Mouse (Mus musculus): ENCODE measurements around the gene Mrtfa. TPM values are rescaled to one million over a fixed set of nuclear protein-coding genes. Genes with fewer than 3 reads are reported as not detected.

Mrtfa gene
- polyA plus RNA-seq, 1 experiment from 2014 or later, result 34.0 TPM

GRCm38 (mm10) chr15:81175633-81176032 is 14.9 kb downstream of the Mrtfa start:
- Histone ChIP-seq H3K9me3 (ENCODE audit: control insufficient read depth, low read length) (no peaks in the 10 kb centered on the region), H3K4me2 (ENCODE audit: low read length) (no peak overlapping the region), H3K27ac (replicated peaks; ENCODE audit: low read depth, low read length) (no peak overlapping the region), H3K4me3 (replicated peaks; ENCODE audit: low read depth, low read length) (no peak overlapping the region), H3K9ac (replicated peaks; ENCODE audit: low read length) (no peak overlapping the region), H3K27me3 (ENCODE audit: control insufficient read depth, insufficient read depth, low read length) (no peaks in the 10 kb centered on the region), H3K36me3 (ENCODE audit: control insufficient read depth, insufficient read depth, low read length) (no peaks in the 10 kb centered on the region), H3K4me1 (ENCODE audit: control insufficient read depth, insufficient read depth, low read length) (0 out of 2 replicates have a peak, but pooled peaks cover 3% of the 10 kb centered on the region)
- 97% methylated on average over 3 of the region's 3 CpGs for WGBS
- ATAC-seq (ENCODE audit: low FRiP score, low TSS enrichment), result no peak
- DNase-seq, result no peak

DNA sequence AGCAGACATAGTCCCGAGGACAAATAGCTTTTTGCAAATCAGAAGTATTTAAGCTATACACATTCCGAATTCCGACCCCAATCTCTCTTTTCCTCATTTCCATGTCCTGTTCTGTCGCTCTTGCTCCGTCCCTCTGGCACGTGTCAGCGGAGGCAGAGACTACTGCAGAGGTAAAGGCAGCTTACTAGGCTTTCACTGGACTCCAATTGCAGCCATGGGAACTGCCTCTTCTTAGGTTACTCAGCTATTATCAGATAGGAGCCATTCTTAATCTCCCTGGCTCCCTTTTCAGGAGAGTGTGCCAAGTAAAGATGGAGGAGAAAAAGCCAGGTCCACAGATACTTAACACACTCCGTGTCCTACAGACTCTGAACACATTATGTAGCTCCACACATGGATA is 18.3 kb downstream of the Mrtfa start:
- ATAC-seq (ENCODE audit: low FRiP score, low TSS enrichment) (no peak), DNase-seq (no peak)
- WGBS, result 90% methylated on average over 8 of the region's 8 CpGs

DNA sequence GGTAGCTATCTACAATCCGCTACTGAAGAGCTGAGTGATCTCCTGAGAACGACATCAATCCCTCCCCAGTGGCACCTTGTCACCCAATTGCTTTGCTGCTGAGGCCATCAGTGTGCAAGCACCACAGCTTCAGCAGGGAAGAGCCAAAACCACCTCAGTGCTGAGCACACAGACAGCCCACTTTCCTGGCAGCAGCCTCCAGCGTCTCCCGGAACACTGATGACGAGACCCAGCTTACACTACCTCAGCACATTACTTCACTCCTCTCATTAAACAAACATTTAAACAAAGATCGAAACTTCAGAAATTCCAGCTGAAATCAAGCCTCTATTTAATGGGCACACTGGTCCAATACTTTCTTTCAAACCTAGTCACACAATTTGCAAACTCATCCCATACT is 21.8 kb downstream of the Mrtfa start:
- Histone ChIP-seq H3K36me3 (ENCODE audit: control insufficient read depth, insufficient read depth, low read length) (no peaks in the 10 kb centered on the region), H3K9me3 (ENCODE audit: control insufficient read depth, low read length) (no peaks in the 10 kb centered on the region), H3K4me1 (ENCODE audit: control insufficient read depth, insufficient read depth, low read length) (no peaks in the 10 kb centered on the region), H3K27me3 (ENCODE audit: control insufficient read depth, insufficient read depth, low read length) (no peaks in the 10 kb centered on the region), H3K27ac (replicated peaks; ENCODE audit: low read depth, low read length) (no peak overlapping the region), H3K4me2 (ENCODE audit: low read length) (no peak overlapping the region), H3K4me3 (replicated peaks; ENCODE audit: low read depth, low read length) (no peak overlapping the region), H3K9ac (replicated peaks; ENCODE audit: low read length) (no peak overlapping the region)
- ATAC-seq (ENCODE audit: low FRiP score, low TSS enrichment) (no peak), DNase-seq (no peak)
- WGBS, result 86% methylated on average over 6 of the region's 6 CpGs

More for the DNA sequence above, 18.3 kb downstream of the Mrtfa start:
- no peak overlapping the region for H3K4me3 ChIP-seq (replicated peaks; ENCODE audit: low read depth, low read length)
- no peak overlapping the region for H3K4me2 ChIP-seq (ENCODE audit: low read length)
- H3K27ac ChIP-seq (replicated peaks; ENCODE audit: low read depth, low read length), result no peak overlapping the region
- no peak overlapping the region for H3K9ac ChIP-seq (replicated peaks; ENCODE audit: low read length)
- H3K36me3 ChIP-seq (ENCODE audit: control insufficient read depth, insufficient read depth, low read length), result no peaks in the 10 kb centered on the region
- no peaks in the 10 kb centered on the region for H3K9me3 ChIP-seq (ENCODE audit: control insufficient read depth, low read length)
- no peaks in the 10 kb centered on the region for H3K27me3 ChIP-seq (ENCODE audit: control insufficient read depth, insufficient read depth, low read length)
- 0 out of 2 replicates have a peak, but pooled peaks cover 2% of the 10 kb centered on the region for H3K4me1 ChIP-seq (ENCODE audit: control insufficient read depth, insufficient read depth, low read length)

- Histone ChIP-seq H3K4me1 (ENCODE audit: control insufficient read depth, insufficient read depth, low read length) (no peaks in the 10 kb centered on the region), H3K27ac (replicated peaks; ENCODE audit: low read depth, low read length) (no peak overlapping the region), H3K4me3 (replicated peaks; ENCODE audit: low read depth, low read length) (no peak overlapping the region), H3K9me3 (ENCODE audit: control insufficient read depth, low read length) (no peaks in the 10 kb centered on the region), H3K36me3 (ENCODE audit: control insufficient read depth, insufficient read depth, low read length) (no peaks in the 10 kb centered on the region), H3K27me3 (ENCODE audit: control insufficient read depth, insufficient read depth, low read length) (no peaks in the 10 kb centered on the region), H3K4me2 (ENCODE audit: low read length) (no peak overlapping the region), H3K9ac (replicated peaks; ENCODE audit: low read length) (no peak overlapping the region)
- WGBS, result 96% methylated on average over 10 of the region's 10 CpGs
- ATAC-seq (ENCODE audit: low FRiP score, low TSS enrichment) (no peak), DNase-seq (no peak)
These were observed 22.7 kb downstream of the Mrtfa start for GRCm38 (mm10) chr15:81167831-81168230.

- no peak overlapping the region for H3K27ac ChIP-seq (replicated peaks; ENCODE audit: low read depth, low read length)
- H3K4me1 ChIP-seq (ENCODE audit: control insufficient read depth, insufficient read depth, low read length), result no peaks in the 10 kb centered on the region
- no peak overlapping the region for H3K4me3 ChIP-seq (replicated peaks; ENCODE audit: low read depth, low read length)
- H3K9me3 ChIP-seq (ENCODE audit: control insufficient read depth, low read length), result no peaks in the 10 kb centered on the region
- no peak overlapping the region for H3K4me2 ChIP-seq (ENCODE audit: low read length)
- no peaks in the 10 kb centered on the region for H3K36me3 ChIP-seq (ENCODE audit: control insufficient read depth, insufficient read depth, low read length)
- no peak for DNase-seq
- no peaks in the 10 kb centered on the region for H3K27me3 ChIP-seq (ENCODE audit: control insufficient read depth, insufficient read depth, low read length)
- 93% methylated on average over 5 of the region's 5 CpGs for WGBS
- no peak for ATAC-seq (ENCODE audit: low FRiP score, low TSS enrichment)
- H3K9ac ChIP-seq (replicated peaks; ENCODE audit: low read length), result no peak overlapping the region
These were observed 24.3 kb downstream of the Mrtfa start for GRCm38 (mm10) chr15:81166291-81166690.

DNA sequence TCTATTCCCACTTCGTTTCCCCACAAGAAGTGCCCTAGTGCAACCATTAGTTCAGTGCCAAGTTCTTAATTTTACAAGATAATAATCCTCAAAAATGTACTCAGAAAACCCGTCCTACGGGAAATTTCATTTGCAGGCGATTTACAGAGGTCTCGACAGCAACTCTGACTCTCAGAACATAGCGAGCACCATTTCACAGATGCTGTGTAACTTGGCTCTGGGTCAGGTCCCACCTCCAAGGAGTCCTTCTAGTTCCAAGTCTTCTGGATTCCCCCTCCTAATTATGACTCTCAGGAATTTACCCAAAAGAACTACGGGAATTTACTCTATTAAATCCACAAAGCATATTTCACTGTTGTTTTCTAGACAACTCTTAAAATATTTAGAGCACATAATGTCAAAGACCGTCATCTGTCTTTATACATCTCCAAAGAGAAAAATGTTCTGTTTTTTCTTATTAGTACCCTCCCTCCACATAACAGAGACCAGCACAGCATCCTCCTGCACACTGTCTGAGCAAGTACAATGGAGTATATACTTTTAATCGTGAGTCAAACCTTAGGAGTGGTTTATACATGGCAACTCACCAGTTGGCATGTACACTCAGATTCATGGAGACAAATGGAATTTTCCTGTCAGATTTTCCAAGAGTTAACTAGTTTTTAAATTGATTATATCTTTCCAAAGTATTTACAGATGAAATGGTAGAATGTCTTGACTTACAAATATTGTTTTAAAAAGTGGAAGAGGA is 25.8 kb downstream of the Mrtfa start:
- Histone ChIP-seq H3K27ac (replicated peaks; ENCODE audit: low read depth, low read length) (no peak overlapping the region), H3K4me3 (replicated peaks; ENCODE audit: low read depth, low read length) (no peak overlapping the region), H3K4me1 (ENCODE audit: control insufficient read depth, insufficient read depth, low read length) (no peaks in the 10 kb centered on the region), H3K9me3 (ENCODE audit: control insufficient read depth, low read length) (no peaks in the 10 kb centered on the region), H3K27me3 (ENCODE audit: control insufficient read depth, insufficient read depth, low read length) (no peaks in the 10 kb centered on the region), H3K9ac (replicated peaks; ENCODE audit: low read length) (no peak overlapping the region), H3K4me2 (ENCODE audit: low read length) (no peak overlapping the region), H3K36me3 (ENCODE audit: control insufficient read depth, insufficient read depth, low read length) (no peaks in the 10 kb centered on the region)
- DNase-seq (no peak), ATAC-seq (ENCODE audit: low FRiP score, low TSS enrichment) (no peak)
- WGBS, result 82% methylated on average over 9 of the region's 9 CpGs

DNA sequence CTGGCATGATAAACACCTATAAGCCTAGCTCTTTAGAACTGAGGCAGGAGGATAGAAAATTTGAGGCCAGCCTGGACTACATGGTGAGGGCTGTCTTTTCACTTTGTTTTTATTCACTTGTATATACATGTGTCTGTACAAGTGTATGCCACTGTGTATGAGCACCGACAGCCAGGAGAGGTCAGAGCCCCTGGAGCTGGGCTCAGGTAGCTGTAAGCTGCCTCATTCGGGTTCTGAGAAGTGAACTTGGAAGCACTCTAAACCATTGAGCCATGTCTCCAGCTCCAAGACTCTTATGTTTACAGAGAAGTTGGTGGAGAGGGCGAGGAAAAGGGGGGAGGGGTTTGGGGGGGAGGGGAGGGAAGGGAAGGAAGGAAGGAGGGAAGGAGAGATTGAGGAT is 29.0 kb downstream of the Mrtfa start:
- H3K9ac ChIP-seq (replicated peaks; ENCODE audit: low read length), result no peak overlapping the region
- WGBS, result 76% methylated on average over 3 of the region's 3 CpGs
- no peaks in the 10 kb centered on the region for H3K4me1 ChIP-seq (ENCODE audit: control insufficient read depth, insufficient read depth, low read length)
- no peak for ATAC-seq (ENCODE audit: low FRiP score, low TSS enrichment)
- H3K36me3 ChIP-seq (ENCODE audit: control insufficient read depth, insufficient read depth, low read length), result no peaks in the 10 kb centered on the region
- H3K4me2 ChIP-seq (ENCODE audit: low read length), result no peak overlapping the region
- DNase-seq, result no peak
- no peaks in the 10 kb centered on the region for H3K27me3 ChIP-seq (ENCODE audit: control insufficient read depth, insufficient read depth, low read length)
- no peak overlapping the region for H3K4me3 ChIP-seq (replicated peaks; ENCODE audit: low read depth, low read length)
- H3K9me3 ChIP-seq (ENCODE audit: control insufficient read depth, low read length), result no peaks in the 10 kb centered on the region
- no peak overlapping the region for H3K27ac ChIP-seq (replicated peaks; ENCODE audit: low read depth, low read length)

DNA sequence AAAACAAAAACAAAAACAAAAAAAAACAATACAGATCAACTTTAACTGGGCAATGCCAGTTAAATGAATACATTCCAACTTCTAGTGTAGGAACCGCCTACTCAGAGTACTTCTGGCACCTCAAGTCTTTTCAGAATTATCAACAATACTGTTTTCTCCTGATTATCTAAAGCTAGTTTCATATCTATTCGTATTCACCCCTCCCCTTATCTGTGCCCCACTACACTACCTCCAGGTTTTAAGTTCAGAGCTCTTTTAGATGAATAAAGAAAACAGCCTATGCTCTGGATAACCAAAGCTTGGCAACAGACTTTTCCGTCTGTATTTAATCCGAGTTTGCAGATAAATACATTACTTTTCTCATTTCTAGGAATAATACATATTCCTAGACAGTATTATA is 29.9 kb downstream of the Mrtfa start:
- 95% methylated on average over 4 of the region's 4 CpGs for WGBS
- Histone ChIP-seq H3K36me3 (ENCODE audit: control insufficient read depth, insufficient read depth, low read length) (no peaks in the 10 kb centered on the region), H3K9me3 (ENCODE audit: control insufficient read depth, low read length) (no peaks in the 10 kb centered on the region), H3K27me3 (ENCODE audit: control insufficient read depth, insufficient read depth, low read length) (no peaks in the 10 kb centered on the region), H3K4me3 (replicated peaks; ENCODE audit: low read depth, low read length) (no peak overlapping the region), H3K4me1 (ENCODE audit: control insufficient read depth, insufficient read depth, low read length) (no peaks in the 10 kb centered on the region), H3K9ac (replicated peaks; ENCODE audit: low read length) (no peak overlapping the region), H3K27ac (replicated peaks; ENCODE audit: low read depth, low read length) (no peak overlapping the region), H3K4me2 (ENCODE audit: low read length) (no peak overlapping the region)
- ATAC-seq (ENCODE audit: low FRiP score, low TSS enrichment) (no peak), DNase-seq (no peak)

DNA sequence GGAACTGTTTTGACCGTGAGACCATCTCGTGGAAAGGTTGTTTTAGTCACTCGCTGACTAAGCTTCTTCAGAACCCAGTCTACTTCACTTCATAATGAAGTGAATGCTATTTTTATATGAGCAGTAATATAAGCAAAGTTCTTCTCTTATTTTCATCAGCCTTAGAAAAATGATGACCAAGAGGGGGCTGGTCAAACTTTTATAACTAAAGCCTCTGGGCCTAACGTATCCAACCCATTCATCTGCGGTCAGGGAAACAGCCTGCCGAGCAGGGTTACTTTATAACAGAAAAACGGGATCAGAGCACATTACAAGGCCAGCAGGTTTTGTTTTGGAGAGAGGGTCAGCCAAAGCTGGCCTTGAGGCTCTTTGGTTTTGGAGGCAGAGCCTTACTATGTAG is 31.3 kb downstream of the Mrtfa start:
- no peaks in the 10 kb centered on the region for H3K4me1 ChIP-seq (ENCODE audit: control insufficient read depth, insufficient read depth, low read length)
- H3K9ac ChIP-seq (replicated peaks; ENCODE audit: low read length), result no peak overlapping the region
- no peak overlapping the region for H3K4me3 ChIP-seq (replicated peaks; ENCODE audit: low read depth, low read length)
- DNase-seq, result no peak
- WGBS, result 89% methylated on average over 7 of the region's 7 CpGs
- H3K36me3 ChIP-seq (ENCODE audit: control insufficient read depth, insufficient read depth, low read length), result no peaks in the 10 kb centered on the region
- no peak for ATAC-seq (ENCODE audit: low FRiP score, low TSS enrichment)
- H3K9me3 ChIP-seq (ENCODE audit: control insufficient read depth, low read length), result no peaks in the 10 kb centered on the region
- H3K27me3 ChIP-seq (ENCODE audit: control insufficient read depth, insufficient read depth, low read length), result no peaks in the 10 kb centered on the region
- H3K4me2 ChIP-seq (ENCODE audit: low read length), result no peak overlapping the region
- no peak overlapping the region for H3K27ac ChIP-seq (replicated peaks; ENCODE audit: low read depth, low read length)

Data from midbrain, embryonic 14.5 days (tissue).